Mouse (Mus musculus) bone marrow, adult 2 months (tissue): Measurements from ENCODE around the gene Psmd6.

ENCODE experiments used
- CTCF ChIP-seq: fragments of 200-500 bp; IDR thresholded peaks from 2 replicates; pipeline ENCODE4 v1.5.1; 2011; ENCODE audit warnings: low read length, control low read depth; ENCODE audit not compliant: control insufficient read depth, insufficient read depth
- POLR2A ChIP-seq: fragments of 200-500 bp; IDR thresholded peaks from 2 replicates; pipeline ENCODE4 v1.6.1; 2011; ENCODE audit warnings: low read depth, mild to moderate bottlenecking, control low read depth, low read length, borderline replicate concordance; ENCODE audit not compliant: control insufficient read depth

DNA sequence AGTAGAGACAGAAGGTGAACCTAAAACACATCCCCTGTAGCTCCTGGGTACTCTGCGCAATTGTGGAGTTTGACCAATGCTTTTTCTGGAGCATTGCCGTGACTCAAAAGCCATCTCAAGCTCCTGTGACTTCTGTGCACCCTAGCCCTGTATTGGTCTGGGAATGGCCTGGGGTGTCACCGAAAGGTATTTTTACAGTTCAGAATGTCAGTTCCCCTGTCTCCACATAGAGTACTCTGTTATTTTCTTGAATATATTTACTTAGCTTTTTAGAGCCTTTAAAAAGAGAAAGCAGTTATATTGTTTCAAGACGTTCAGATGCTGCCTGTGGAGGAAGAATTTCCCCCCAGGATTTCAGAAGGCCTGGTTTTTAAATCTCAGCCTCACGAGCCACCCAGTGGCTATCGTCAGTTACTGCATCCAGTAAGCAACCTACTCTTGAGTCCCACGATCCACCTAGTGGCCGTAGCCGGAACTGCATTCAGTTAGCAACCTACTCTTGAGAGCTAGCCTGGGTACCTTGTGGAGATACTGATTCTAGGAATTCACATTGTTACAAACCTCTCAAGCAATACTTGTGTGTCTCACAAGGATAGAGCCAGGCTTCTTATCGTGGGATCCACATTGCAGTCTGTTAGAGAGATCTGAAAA, 22.3 kb downstream of the Psmd6 start:
- TF ChIP-seq POLR2A (no peak), CTCF (peak; percentile 97)
